Mouse (Mus musculus) layer of hippocampus, adult 18-20 months (tissue): Measurements from ENCODE around the gene Trp53rka. TPM values are rescaled to one million over a fixed set of nuclear protein-coding genes. Genes with fewer than 3 reads are reported as not detected.
A peak's percentile ranks its signal among the peaks of the same experiment; 100 is the strongest.

Source experiments
- DNase-seq, 2 experiments: peaks; one replicate each; pipeline ENCODE4 v3.0.0; 2022; ENCODE audit warnings: low spot score in 2 of 2
- total RNA-seq, 2 experiments: library from RNA; stranded (reverse); gene quantifications; 2 replicates each; pipeline ENCODE4 v1.2.3; 2021

Trp53rka gene
- total RNA-seq, 2 experiments from 2014 or later: 19.2 to 21.7 TPM

- DNase-seq: no peak
These were observed 6.7 kb downstream of the Trp53rka start for GRCm38 (mm10) chr2:165486401-165486800.

DNA sequence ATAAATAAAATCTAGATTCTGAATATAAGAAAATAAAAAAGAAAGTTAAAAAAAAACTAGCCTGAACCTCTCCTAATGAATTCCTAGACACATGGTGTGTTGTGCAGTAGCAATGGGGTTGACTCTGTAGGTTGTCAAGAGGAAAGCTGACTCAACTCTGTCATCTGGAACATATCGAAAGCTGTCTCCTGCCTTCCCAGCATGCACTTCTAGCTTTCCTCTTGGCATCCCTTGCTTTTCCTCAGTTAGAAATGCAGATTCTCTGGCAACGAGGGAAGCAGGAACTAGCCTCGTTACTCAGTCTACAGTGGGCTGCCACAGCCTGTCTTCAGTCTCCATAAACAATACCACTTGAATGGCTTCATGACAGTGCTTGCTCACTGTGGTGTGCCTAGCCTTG lies 7.3 kb downstream of the Trp53rka start:
- peak; percentile 25 to 62 for DNase-seq

DNA sequence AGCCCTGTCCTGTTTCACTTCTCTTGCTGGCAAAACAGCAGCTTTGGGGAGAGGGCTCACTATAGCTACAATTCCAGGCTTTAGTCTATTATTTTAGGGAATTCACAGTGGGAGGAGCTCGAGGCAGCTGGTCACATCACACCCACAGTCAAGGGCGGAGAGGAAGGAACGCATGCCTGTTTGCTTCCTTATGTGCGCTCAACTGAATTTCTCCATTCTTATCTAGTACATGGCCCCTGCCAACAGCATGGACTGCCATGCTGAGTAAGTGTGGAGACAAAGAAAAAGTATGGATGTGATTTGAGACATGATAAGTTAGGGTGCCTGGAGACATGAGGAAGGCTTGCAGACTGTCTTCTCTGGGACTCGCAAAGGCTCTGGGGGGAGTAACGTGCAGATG lies 9.0 kb downstream of the Trp53rka start:
- no peak for DNase-seq

DNA sequence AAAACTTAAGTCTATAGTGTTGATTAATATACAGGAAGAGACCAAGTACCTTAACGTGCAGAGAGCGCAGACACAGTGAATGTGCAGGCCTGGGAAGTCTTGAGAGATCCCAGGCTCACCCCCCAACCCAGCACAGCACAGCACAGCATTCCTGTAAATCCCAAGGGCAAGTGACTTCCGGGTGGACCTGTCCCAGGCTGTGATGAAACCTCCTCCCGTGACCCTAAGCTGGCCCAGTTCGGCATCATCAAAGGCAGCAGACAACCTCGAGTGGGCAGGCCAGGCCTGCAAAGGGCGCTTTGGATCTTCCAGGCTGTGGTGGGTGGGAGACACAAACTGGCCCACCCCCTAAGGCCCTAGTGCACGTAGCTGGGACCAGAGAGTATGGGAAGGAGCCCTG lies 11.1 kb downstream of the Trp53rka start:
- DNase-seq: no peak

GRCm38 (mm10) chr2:165475850-165476249 lies 17.3 kb downstream of the Trp53rka start:
- DNase-seq: no peak

DNA sequence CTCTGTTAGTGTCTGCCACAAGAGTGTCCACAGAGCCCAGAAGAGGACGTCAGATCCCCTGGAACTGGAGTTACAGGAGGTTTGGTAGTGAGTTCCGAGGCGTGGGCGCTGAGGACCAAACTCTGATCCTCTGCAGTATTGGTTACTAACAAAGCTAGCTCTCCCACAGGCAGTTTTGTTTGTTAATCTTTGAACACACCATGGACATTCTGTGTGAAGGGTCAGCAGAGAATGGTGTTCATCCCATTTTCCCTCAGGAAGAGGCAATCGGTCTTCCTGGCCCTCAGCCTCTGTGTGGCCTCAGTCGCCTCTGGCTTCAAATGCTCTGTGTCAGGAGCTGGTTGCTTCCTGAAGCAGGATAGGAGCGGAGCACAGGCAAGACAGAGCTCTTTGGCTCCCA lies 17.7 kb downstream of the Trp53rka start:
- no peak for DNase-seq

GRCm38 (mm10) chr2:165473003-165473402 lies 20.1 kb downstream of the Trp53rka start, which contains the start of gene Slc13a3:
Gene Slc13a3 (minus strand): TSS chr2:165473230.
- no peak for DNase-seq

DNA sequence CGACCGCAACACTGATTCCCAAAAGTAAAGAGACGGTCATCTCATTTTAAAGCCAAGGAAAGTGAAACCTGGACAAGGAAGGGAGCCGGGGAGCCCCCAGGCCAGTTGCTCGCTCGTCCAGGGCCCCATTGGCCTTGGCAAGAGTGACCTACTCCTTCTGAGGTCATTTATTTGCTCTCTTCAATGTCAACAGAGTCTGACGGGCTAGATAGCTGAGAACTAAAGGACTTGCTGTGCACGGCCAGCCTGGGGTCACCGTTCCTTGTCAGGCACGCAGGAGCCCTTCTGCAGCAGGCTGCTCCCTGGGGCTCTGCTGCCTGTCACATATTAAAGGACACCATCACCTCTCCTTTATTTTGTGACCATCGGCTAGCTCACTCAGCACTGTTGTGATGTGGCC lies 21.2 kb downstream of the Trp53rka start:
- no peak for DNase-seq

GRCm38 (mm10) chr2:165470167-165470566 lies 23.0 kb downstream of the Trp53rka start:
- DNase-seq: no peak

DNA sequence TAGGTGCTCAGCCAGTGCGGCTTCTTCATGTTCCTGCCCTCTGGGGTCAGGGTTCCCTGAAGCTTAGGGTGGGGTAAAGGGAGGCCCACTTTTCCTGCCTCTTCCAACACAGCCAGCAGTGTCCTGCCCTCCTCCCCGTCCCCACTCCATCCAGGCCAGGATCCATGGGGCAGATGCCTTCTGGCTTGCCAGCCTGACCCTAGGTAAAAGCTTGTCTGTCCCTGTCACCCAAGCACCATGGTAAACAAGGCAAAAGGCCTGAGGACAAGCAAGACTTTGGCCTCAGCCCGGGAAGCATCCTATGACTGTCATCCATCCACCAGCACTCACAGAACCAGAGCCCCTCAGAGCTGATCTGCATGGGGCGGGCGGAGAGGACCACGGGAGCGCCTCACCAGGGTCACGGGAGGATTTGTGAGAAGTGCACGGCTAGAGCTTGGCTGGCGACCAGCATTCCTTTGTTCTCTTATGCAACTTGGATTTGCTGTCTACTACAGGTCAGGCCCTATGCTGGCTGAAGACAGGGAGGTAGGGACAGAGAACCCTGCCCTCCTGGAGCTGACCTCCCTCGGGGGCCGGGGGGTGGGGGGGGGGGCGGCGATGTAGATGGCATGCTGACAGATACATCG lies 25.2 kb downstream of the Trp53rka start:
- DNase-seq: no peak

DNA sequence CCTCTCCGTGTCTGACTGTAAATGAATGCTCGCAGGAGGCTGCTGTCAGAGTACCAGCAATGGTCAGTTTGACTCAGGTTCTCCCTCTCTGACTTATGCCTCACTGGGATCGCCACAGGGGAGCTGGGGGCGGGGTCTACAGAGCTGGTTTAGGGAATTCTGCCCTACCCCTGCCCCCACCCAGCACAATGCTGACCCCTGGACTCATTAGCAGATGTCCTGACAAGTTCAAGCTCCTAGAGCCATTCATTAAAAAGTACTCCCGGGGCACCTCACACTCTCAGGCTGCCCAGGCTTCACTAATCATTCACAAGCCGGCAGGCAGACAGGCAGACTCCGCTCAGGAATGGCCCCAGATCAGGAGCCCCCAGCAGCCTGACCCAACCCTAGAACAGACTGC lies 33.5 kb downstream of the Trp53rka start:
- no peak for DNase-seq

GRCm38 (mm10) chr2:165458189-165458588 lies 34.9 kb downstream of the Trp53rka start:
- DNase-seq: no peak

GRCm38 (mm10) chr2:165456710-165457109 lies 36.4 kb downstream of the Trp53rka start:
- no peak for DNase-seq

DNA sequence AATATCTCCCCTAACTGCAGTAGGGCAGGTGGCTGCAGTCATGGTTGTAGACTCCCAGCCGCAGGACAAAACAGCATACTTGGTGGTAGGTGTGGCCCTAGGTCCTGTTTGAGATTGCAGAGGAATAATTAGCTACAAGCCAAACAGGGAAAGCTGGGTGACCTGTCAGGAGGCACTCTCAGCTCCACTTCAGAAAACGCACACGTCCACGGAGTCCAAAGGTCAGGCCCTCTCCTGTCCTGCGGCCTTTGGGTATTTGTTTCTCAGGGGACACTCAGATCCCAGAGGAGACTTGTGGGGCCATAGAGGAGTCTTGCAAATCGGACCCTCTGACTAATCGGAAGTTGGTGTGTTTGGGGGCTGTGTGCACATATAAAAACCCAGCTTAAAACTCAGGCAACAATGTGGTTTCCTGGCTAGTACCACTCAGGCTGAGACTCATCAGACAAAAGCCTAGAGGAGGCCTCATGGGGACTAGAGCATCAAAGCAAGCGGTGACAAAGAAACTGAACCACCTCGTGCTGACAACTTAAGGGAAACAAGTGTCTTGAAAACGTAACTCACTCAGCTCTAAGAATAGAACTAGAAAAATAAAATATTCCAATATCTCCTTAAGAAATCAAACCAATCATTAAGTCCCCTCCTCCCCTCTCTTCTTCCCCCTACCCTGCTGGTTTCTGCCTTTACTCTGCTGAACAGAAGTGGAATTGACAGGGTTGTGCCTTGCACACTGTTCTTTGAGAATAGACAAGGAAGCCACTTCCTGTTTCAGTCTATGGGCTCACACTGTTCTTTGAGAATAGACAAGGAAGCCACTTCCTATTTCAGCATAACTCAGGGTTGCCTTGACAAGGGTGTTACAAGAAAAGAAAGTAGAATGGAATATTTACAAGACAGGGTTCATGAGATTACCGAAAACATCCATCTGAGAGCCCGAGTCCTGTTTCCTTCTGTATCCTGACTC lies 40.1 kb downstream of the Trp53rka start:
- DNase-seq: no peak

DNA sequence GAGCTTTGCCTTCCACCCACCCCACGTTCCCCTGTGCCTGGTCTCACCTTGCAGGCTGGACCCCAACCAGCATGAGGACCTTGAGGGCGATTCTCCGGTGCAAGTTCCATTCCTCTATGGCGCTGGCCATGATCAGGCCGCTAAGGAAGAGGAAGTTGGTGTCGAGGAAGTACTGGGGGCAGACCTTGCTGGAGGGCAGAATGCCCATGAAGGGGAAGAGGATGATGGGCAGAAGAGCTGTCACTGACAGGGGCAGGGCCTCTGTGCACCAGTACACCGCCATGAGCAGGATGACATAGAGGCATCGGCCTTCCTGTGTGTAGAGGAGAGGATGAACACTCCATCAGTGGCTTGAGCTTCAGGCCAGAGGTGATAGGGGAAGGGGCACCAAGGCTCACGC lies 44.6 kb downstream of the Trp53rka start:
- DNase-seq: no peak

GRCm38 (mm10) chr2:165444861-165445260 lies 48.3 kb downstream of the Trp53rka start:
- no peak for DNase-seq

GRCm38 (mm10) chr2:165442981-165443380 lies 50.1 kb downstream of the Trp53rka start:
- no peak for DNase-seq

- DNase-seq: no peak
These were observed 51.5 kb downstream of the Trp53rka start for GRCm38 (mm10) chr2:165441613-165442012.
